Mouse (Mus musculus): ENCODE data around the gene Gm42791. TPM values are rescaled to one million over a fixed set of nuclear protein-coding genes. Genes with fewer than 3 reads are reported as not detected.

Gm42791 gene
- polyA plus RNA-seq, 1 experiment = not detected

- Histone ChIP-seq H3K27me3 (ENCODE audit: control insufficient read depth, insufficient read depth, low read length) (no peaks in the 10 kb centered on the region), H3K27ac (ENCODE audit: insufficient read depth, low read depth, low read length) (no peak overlapping the region), H3K4me3 (ENCODE audit: low read depth, low read length) (no peak overlapping the region), H3K36me3 (ENCODE audit: control insufficient read depth, insufficient read depth, low read length) (peaks cover 6% of the 10 kb centered on the region; the same call in 1 of the 2 replicates), H3K4me1 (ENCODE audit: control insufficient read depth, insufficient read depth, insufficient read length, low read length) (no peaks in the 10 kb centered on the region)
- WGBS = 79% methylated on average over 5 of the region's 5 CpGs
- TF ChIP-seq CTCF (IDR thresholded peaks at IDR 0.05; ENCODE audit: extremely low read depth, insufficient read length, insufficient replicate concordance, low read depth, low read length) = no peak
- TF ChIP-seq POLR2A (IDR thresholded peaks at IDR 0.05; ENCODE audit: low read depth, low read length) = no peak
Measured at GRCm38 (mm10) chr5:148918049-148918448, 76.9 kb downstream of the Gm42791 start.

GRCm38 (mm10) chr5:148916775-148917174, 78.2 kb downstream of the Gm42791 start:
- no peaks in the 10 kb centered on the region for H3K27me3 ChIP-seq (ENCODE audit: control insufficient read depth, insufficient read depth, low read length)
- no peak overlapping the region for H3K4me3 ChIP-seq (ENCODE audit: low read depth, low read length)
- no peaks in the 10 kb centered on the region; the same call in 1 of the 2 replicates for H3K4me1 ChIP-seq (ENCODE audit: control insufficient read depth, insufficient read depth, insufficient read length, low read length)
- peaks cover 6% of the 10 kb centered on the region; the same call in 1 of the 2 replicates for H3K36me3 ChIP-seq (ENCODE audit: control insufficient read depth, insufficient read depth, low read length)
- no peak overlapping the region for H3K27ac ChIP-seq (ENCODE audit: insufficient read depth, low read depth, low read length)
- WGBS = 91% methylated on average over 6 of the region's 6 CpGs
- TF ChIP-seq POLR2A (IDR thresholded peaks at IDR 0.05; ENCODE audit: low read depth, low read length) (no peak), CTCF (IDR thresholded peaks at IDR 0.05; ENCODE audit: extremely low read depth, insufficient read length, insufficient replicate concordance, low read depth, low read length) (no peak)

- WGBS = 52% methylated on average over 3 of the region's 3 CpGs
- TF ChIP-seq CTCF (IDR thresholded peaks at IDR 0.05; ENCODE audit: extremely low read depth, insufficient read length, insufficient replicate concordance, low read depth, low read length) (no peak), POLR2A (IDR thresholded peaks at IDR 0.05; ENCODE audit: low read depth, low read length) (no peak)
- H3K27me3 ChIP-seq (ENCODE audit: control insufficient read depth, insufficient read depth, low read length) = no peaks in the 10 kb centered on the region
Measured at GRCm38 (mm10) chr5:148912262-148912661, 82.7 kb downstream of the Gm42791 start.

GRCm38 (mm10) chr5:148910066-148910465, 84.9 kb downstream of the Gm42791 start:
- 83% methylated on average over 4 of the region's 4 CpGs for WGBS
- no peaks in the 10 kb centered on the region for H3K27me3 ChIP-seq (ENCODE audit: control insufficient read depth, insufficient read depth, low read length)
- TF ChIP-seq CTCF (IDR thresholded peaks at IDR 0.05; ENCODE audit: extremely low read depth, insufficient read length, insufficient replicate concordance, low read depth, low read length) = no peak
- no peak for TF ChIP-seq POLR2A (IDR thresholded peaks at IDR 0.05; ENCODE audit: low read depth, low read length)
- H3K27ac ChIP-seq (ENCODE audit: insufficient read depth, low read depth, low read length) = no peak overlapping the region
- H3K36me3 ChIP-seq (ENCODE audit: control insufficient read depth, insufficient read depth, low read length) = no peaks in the 10 kb centered on the region
- peaks cover 3% of the 10 kb centered on the region; the same call in 1 of the 2 replicates for H3K4me1 ChIP-seq (ENCODE audit: control insufficient read depth, insufficient read depth, insufficient read length, low read length)
- no peak overlapping the region for H3K4me3 ChIP-seq (ENCODE audit: low read depth, low read length)

More at GRCm38 (mm10) chr5:148912262-148912661, 82.7 kb downstream of the Gm42791 start:
- no peak overlapping the region for H3K4me3 ChIP-seq (ENCODE audit: low read depth, low read length)
- no peaks in the 10 kb centered on the region for H3K36me3 ChIP-seq (ENCODE audit: control insufficient read depth, insufficient read depth, low read length)
- H3K27ac ChIP-seq (ENCODE audit: insufficient read depth, low read depth, low read length) = no peak overlapping the region
- peaks cover 3% of the 10 kb centered on the region; the same call in 1 of the 2 replicates for H3K4me1 ChIP-seq (ENCODE audit: control insufficient read depth, insufficient read depth, insufficient read length, low read length)

- Histone ChIP-seq H3K27me3 (ENCODE audit: control insufficient read depth, insufficient read depth, low read length) (no peaks in the 10 kb centered on the region), H3K27ac (ENCODE audit: insufficient read depth, low read depth, low read length) (no peak overlapping the region), H3K4me3 (ENCODE audit: low read depth, low read length) (no peak overlapping the region), H3K4me1 (ENCODE audit: control insufficient read depth, insufficient read depth, insufficient read length, low read length) (peaks cover 3% of the 10 kb centered on the region; the same call in 1 of the 2 replicates), H3K36me3 (ENCODE audit: control insufficient read depth, insufficient read depth, low read length) (no peaks in the 10 kb centered on the region)
- 57% methylated on average over 6 of the region's 6 CpGs for WGBS
- TF ChIP-seq CTCF (IDR thresholded peaks at IDR 0.05; ENCODE audit: extremely low read depth, insufficient read length, insufficient replicate concordance, low read depth, low read length) = no peak
- no peak for TF ChIP-seq POLR2A (IDR thresholded peaks at IDR 0.05; ENCODE audit: low read depth, low read length)
Measured at GRCm38 (mm10) chr5:148909402-148909801, 85.5 kb downstream of the Gm42791 start.

GRCm38 (mm10) chr5:148909057-148909395, 85.9 kb downstream of the Gm42791 start:
- TF ChIP-seq CTCF (IDR thresholded peaks at IDR 0.05; ENCODE audit: extremely low read depth, insufficient read length, insufficient replicate concordance, low read depth, low read length) (no peak), POLR2A (IDR thresholded peaks at IDR 0.05; ENCODE audit: low read depth, low read length) (no peak)
- 64% methylated on average over 7 of the region's 7 CpGs for whole genome bisulfite sequencing
- Histone ChIP-seq H3K4me3 (ENCODE audit: low read depth, low read length) (no peak overlapping the region), H3K27me3 (ENCODE audit: control insufficient read depth, insufficient read depth, low read length) (no peaks in the 10 kb centered on the region), H3K27ac (ENCODE audit: insufficient read depth, low read depth, low read length) (no peak overlapping the region), H3K4me1 (ENCODE audit: control insufficient read depth, insufficient read depth, insufficient read length, low read length) (peaks cover 3% of the 10 kb centered on the region; the same call in 1 of the 2 replicates), H3K36me3 (ENCODE audit: control insufficient read depth, insufficient read depth, low read length) (no peaks in the 10 kb centered on the region)

- 84% methylated on average over 17 of the region's 17 CpGs for WGBS
- no peak overlapping the region for H3K4me3 ChIP-seq (ENCODE audit: low read depth, low read length)
- no peak for TF ChIP-seq CTCF (IDR thresholded peaks at IDR 0.05; ENCODE audit: extremely low read depth, insufficient read length, insufficient replicate concordance, low read depth, low read length)
- no peak for TF ChIP-seq POLR2A (IDR thresholded peaks at IDR 0.05; ENCODE audit: low read depth, low read length)
- no peak overlapping the region for H3K27ac ChIP-seq (ENCODE audit: insufficient read depth, low read depth, low read length)
- H3K4me1 ChIP-seq (ENCODE audit: control insufficient read depth, insufficient read depth, insufficient read length, low read length) = peaks cover 3% of the 10 kb centered on the region; the same call in 1 of the 2 replicates
- H3K36me3 ChIP-seq (ENCODE audit: control insufficient read depth, insufficient read depth, low read length) = no peaks in the 10 kb centered on the region
- no peaks in the 10 kb centered on the region for H3K27me3 ChIP-seq (ENCODE audit: control insufficient read depth, insufficient read depth, low read length)
Measured at GRCm38 (mm10) chr5:148908191-148909056, 86.5 kb downstream of the Gm42791 start.
